Mouse (Mus musculus): ENCODE results near the gene Tmem63a.

- TF ChIP-seq POLR2A (IDR thresholded peaks at IDR 0.05; ENCODE audit: extremely low read depth, insufficient read depth, low read length) (no peak), CTCF (IDR thresholded peaks at IDR 0.05; ENCODE audit: low read depth, low read length) (no peak)
Observed at GRCm38 (mm10) chr1:181008266-181008665, 66.1 kb downstream of the Tmem63a start.
